8 mouse cellular contexts compared by ENCODE assay signal in the genomic region with DNA sequence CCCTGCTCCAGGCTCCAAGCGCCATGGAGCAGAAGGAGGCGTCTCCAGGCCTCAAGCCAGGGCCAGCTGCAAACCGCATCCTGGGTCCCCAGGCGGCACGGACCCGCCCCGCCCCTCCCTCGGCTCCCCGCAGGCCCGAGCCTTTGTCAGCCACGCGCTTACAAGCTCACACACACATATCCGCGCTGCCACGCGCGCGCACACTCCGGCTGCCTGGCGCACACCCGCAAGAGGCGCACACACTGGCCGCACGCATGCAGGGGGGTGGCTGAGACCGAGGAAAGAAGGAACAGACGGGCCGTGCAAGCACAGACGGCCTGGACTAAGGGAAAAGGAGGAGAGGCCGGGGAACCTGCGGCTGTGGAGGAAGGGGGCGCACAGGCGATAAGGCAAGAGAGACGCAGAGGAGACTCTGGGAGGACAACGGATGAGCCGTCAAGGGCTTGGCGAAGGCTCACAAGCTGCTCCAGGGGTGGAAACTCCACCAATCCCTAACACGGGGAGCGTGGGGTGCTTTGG. TPM values are rescaled to one million over a fixed set of nuclear protein-coding genes. Genes with fewer than 3 reads are reported as not detected.
DNase-seq lines count a peak whose midpoint lies in the region; ATAC-seq and TF ChIP-seq lines count a peak whose summit lies in the region.

No protein-coding gene starts in this region.

- H3K9ac ChIP-seq in heart, embryonic 12.5 days: peak overlapping the region; percentile 78

- DNase-seq in spleen, adult 2 months (ENCODE audit: low read depth in 1 of 2, low spot score in 2 of 2): peak in 1 of 2 experiments; percentile 24
- no peak for DNase-seq in spleen, postnatal 4 days (ENCODE audit: low spot score in 2 of 2)
- peak; percentile 68 to 77 for DNase-seq in layer of hippocampus, postnatal 14 days (ENCODE audit: low spot score in 2 of 2)
- peak; percentile 58 to 64 for DNase-seq in lung, postnatal 4 days
- DNase-seq in right cerebral cortex, postnatal 36 days (ENCODE audit: low spot score in 2 of 2): peak; percentile 72 to 80
- no peak for DNase-seq in urinary bladder, postnatal 36 days (ENCODE audit: low spot score in 2 of 2)

- no peaks in the 10 kb centered on the region for H3K9me3 ChIP-seq in heart, embryonic 12.5 days (replicated peaks)

- H3K27me3 ChIP-seq in spleen, adult 2 months (ENCODE audit: control insufficient read depth, insufficient read depth, low read length): no peaks in the 10 kb centered on the region; the same call in 1 of the 2 replicates
- H3K27me3 ChIP-seq in heart, embryonic 12.5 days (replicated peaks): peaks cover 52% of the 10 kb centered on the region

- TF ChIP-seq CTCF in spleen, adult 2 months (IDR thresholded peaks at IDR 0.05; ENCODE audit: extremely low read depth, insufficient read depth, insufficient read length, insufficient replicate concordance): no peak
- TF ChIP-seq CTCF in cortical plate, adult 2 months (IDR thresholded peaks at IDR 0.05; ENCODE audit: extremely low read depth, insufficient read depth, low read length): no peak

- H3K27ac ChIP-seq in spleen, adult 2 months (ENCODE audit: insufficient read depth, low read length): 0 out of 2 replicates have a peak overlapping the region, but pooled peaks have one; percentile 4
- H3K27ac ChIP-seq in cortical plate, adult 2 months (ENCODE audit: insufficient read depth, low read length): peak overlapping the region; percentile 89
- no peak overlapping the region; the same call in 1 of the 2 replicates for H3K27ac ChIP-seq in heart, embryonic 12.5 days (ENCODE audit: poor library complexity, severe bottlenecking)

- H3K4me3 ChIP-seq in spleen, adult 2 months (ENCODE audit: extremely low read depth, insufficient read depth, insufficient read length): peak overlapping the region; percentile 67
- peak overlapping the region; percentile 81 for H3K4me3 ChIP-seq in cortical plate, adult 2 months (ENCODE audit: insufficient read depth, low read length)
- peak overlapping the region; percentile 85 for H3K4me3 ChIP-seq in heart, embryonic 12.5 days

- peak overlapping the region; percentile 100 for H3K4me2 ChIP-seq in heart, embryonic 12.5 days

- TF ChIP-seq POLR2A in spleen, adult 2 months (IDR thresholded peaks at IDR 0.05; ENCODE audit: low read depth, low read length): no peak
- TF ChIP-seq POLR2A in cortical plate, adult 2 months (IDR thresholded peaks at IDR 0.05; ENCODE audit: extremely low read depth, insufficient read depth, low read length): peak; percentile 59

- peaks cover 15% of the 10 kb centered on the region for H3K4me1 ChIP-seq in spleen, adult 2 months (ENCODE audit: control insufficient read depth, insufficient read depth, insufficient read length)
- H3K4me1 ChIP-seq in cortical plate, adult 2 months (ENCODE audit: control insufficient read depth, insufficient read depth, low read length): peaks cover 6% of the 10 kb centered on the region
- H3K4me1 ChIP-seq in heart, embryonic 12.5 days (replicated peaks): peaks cover 17% of the 10 kb centered on the region

- WGBS in spleen, adult 2 months: under 1% methylated on average over 38 of the region's 38 CpGs
- under 1% methylated on average over 38 of the region's 38 CpGs for WGBS in heart, embryonic 12.5 days

- no peaks in the 10 kb centered on the region for H3K36me3 ChIP-seq in spleen, adult 2 months (ENCODE audit: control insufficient read depth, insufficient read depth, low read length)
- H3K36me3 ChIP-seq in heart, embryonic 12.5 days: no peaks in the 10 kb centered on the region

- no peak; the same call in 1 of the 2 replicates for ATAC-seq in heart, embryonic 12.5 days (ENCODE audit: insufficient number of reproducible peaks, low FRiP score)

RNA-seq across cellular contexts. Expression of a gene that starts 0.9 kb away (rescaled TPM):
- 43.4 and 44.7 TPM in 2 replicates for polyA plus RNA-seq in spleen, adult 2 months (2012; rRNA removed)
- polyA plus RNA-seq in cortical plate, adult 2 months (2012; rRNA removed): 45.2 and 52.9 TPM in 2 replicates
- polyA plus RNA-seq in heart, embryonic 12.5 days (2016; fragmentation: Nextera tagmentation; extraction: Ambion mirVana): 3.3 and 3.5 TPM in 2 replicates
- total RNA-seq in layer of hippocampus, postnatal 14 days (2021): 10 to 100 TPM; 85.1 to 85.6 TPM

RNA-seq across cellular contexts. Expression of a gene that starts 47.7 kb away (rescaled TPM):
- 48.6 and 48.7 TPM in 2 replicates for polyA plus RNA-seq in spleen, adult 2 months (2012; rRNA removed)
- 48.1 and 56.2 TPM in 2 replicates for polyA plus RNA-seq in cortical plate, adult 2 months (2012; rRNA removed)
- 99.5 and 106 TPM in 2 replicates for polyA plus RNA-seq in heart, embryonic 12.5 days (2016; fragmentation: Nextera tagmentation; extraction: Ambion mirVana)
- total RNA-seq in layer of hippocampus, postnatal 14 days (2021): 10 to 100 TPM; 50.3 to 53.1 TPM

RNA-seq across cellular contexts. Expression of a gene that starts 53.5 kb away (rescaled TPM):
- polyA plus RNA-seq in spleen, adult 2 months (2012; rRNA removed): 0.23 and 0.55 TPM in 2 replicates
- 0.25 and 0.27 TPM in 2 replicates for polyA plus RNA-seq in cortical plate, adult 2 months (2012; rRNA removed)
- not detected in 2 replicates for polyA plus RNA-seq in heart, embryonic 12.5 days (2016; fragmentation: Nextera tagmentation; extraction: Ambion mirVana)
- not detected for total RNA-seq in layer of hippocampus, postnatal 14 days (2021)

Comparison
In these comparisons a context has a peak if more than half of its experiments do, and no peak if none do; other contexts are left out.
1. DNase-seq: peak in layer of hippocampus, postnatal 14 days (2 of 2), lung, postnatal 4 days (2 of 2) and right cerebral cortex, postnatal 36 days (2 of 2); none in spleen, postnatal 4 days (0 of 2) and urinary bladder, postnatal 36 days (0 of 2).
2. Peak in every context shown above with its lines, with median percentiles within 50 percentile points of each other: H3K4me3 ChIP-seq.